Mouse (Mus musculus): ENCODE results near the gene Gm4788.
"Not testable (repeated sequence)": the region's sequence is repeated elsewhere in the genome, so short reads cannot be mapped to it uniquely, and the experiment has no call there.

Gm4788 gene

DNA sequence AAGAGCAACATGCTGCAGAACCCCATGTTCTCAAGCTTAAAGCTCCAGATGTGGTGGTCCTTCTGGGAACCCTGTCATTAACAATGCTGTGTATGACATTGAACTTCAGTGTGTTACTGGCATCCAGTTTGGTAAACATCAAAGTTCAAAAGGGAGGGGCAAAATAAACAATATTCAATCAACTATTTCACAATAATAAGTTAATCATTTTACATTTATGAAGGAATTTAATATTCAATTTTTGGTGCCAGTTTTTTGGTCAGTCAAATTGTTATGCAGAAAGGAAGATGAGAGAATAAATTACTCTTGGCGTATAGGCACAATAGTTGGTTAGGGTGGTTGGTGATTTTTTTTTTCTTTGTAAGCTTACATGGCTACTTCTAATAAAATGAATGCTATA, at the start of gene Gm4788:
Gene Gm4788, minus strand, starts transcription at position 101 of the 400 bp plus-strand sequence.
- DNase-seq (ENCODE audit: low spot score in 2 of 2): no peak

GRCm38 (mm10) chr1:139808594-139808993, 27.6 kb upstream of the Gm4788 start:
- no peak for DNase-seq (ENCODE audit: low spot score in 2 of 2)

DNA sequence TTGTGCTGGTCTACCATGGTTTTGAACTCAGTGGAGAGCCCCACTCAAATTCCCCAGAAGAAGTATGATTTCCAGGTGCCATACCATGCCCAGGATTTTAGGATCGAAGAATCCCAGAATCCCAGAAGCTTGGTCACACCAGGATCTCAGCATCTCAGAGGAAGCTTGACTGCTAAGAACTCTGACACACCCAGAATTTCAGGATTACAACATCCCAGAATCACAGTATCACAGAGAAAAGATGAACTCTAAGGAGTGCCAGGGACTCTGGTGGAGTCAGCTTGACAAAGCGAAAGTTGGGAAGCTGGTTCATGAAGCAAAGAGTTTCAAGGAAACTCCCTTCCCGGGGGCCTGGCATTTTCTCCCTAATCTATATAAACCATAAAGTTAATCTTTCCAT, 11.1 kb downstream of the Gm4788 start:
- DNase-seq (ENCODE audit: low spot score in 2 of 2): not testable (repeated sequence)

GRCm38 (mm10) chr1:139716681-139717080, 64.4 kb downstream of the Gm4788 start:
- not testable (repeated sequence) for DNase-seq (ENCODE audit: low spot score in 2 of 2)

DNA sequence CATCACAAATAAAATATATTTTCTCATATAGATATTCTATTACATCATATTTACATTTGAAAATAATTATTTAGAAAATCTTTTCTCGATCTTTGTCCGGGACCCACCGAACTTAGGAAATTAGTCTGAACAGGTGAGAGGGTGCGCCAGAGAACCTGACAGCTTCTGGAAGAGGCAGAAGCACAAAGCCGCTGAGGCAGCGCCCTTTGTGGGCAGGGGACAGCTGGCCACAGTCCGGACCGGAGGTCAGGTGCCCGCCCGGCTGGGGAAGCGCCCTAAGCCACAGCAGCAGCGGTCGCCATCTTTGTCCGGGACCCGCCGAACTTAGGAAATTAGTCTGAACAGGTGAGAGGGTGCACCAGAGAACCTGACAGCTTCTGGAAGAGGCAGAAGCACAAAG, 64.8 kb downstream of the Gm4788 start:
- DNase-seq (ENCODE audit: low spot score in 2 of 2): not testable (repeated sequence)

GRCm38 (mm10) chr1:139649921-139650320, 131.1 kb downstream of the Gm4788 start:
- DNase-seq (ENCODE audit: low spot score in 2 of 2): not testable (repeated sequence)

Measured in cerebellum, postnatal 4 days (tissue).